Mouse (Mus musculus) neural tube, embryonic 13.5 days (tissue): ENCODE measurements around the gene Trnt1. TPM values are rescaled to one million over a fixed set of nuclear protein-coding genes. Genes with fewer than 3 reads are reported as not detected.

Source experiments
- polyA plus RNA-seq: library from polyadenylated mRNA; unstranded; fragments of >200 nt; fragmentation: Nextera tagmentation; extraction: Ambion mirVana; gene quantifications from 2 replicates; pipeline ENCODE4 v1.2.1, GENCODE M21; 2015

Trnt1 gene
- polyA plus RNA-seq, 1 experiment from 2014 or later: 71.0 TPM

Other genes starting within 250 kb of the Trnt1 start
- not detected in 2 replicates for gene Il5ra, start 20.1 kb upstream of the Trnt1 start, polyA plus RNA-seq
- gene Crbn, start 31.0 kb downstream of the Trnt1 start, polyA plus RNA-seq: 69.4 and 74.0 TPM in 2 replicates